Mouse (Mus musculus): ENCODE data around the gene Ncor2.
A peak's percentile ranks its signal among the peaks of the same experiment; 100 is the strongest.

The Ncor2 gene

DNA sequence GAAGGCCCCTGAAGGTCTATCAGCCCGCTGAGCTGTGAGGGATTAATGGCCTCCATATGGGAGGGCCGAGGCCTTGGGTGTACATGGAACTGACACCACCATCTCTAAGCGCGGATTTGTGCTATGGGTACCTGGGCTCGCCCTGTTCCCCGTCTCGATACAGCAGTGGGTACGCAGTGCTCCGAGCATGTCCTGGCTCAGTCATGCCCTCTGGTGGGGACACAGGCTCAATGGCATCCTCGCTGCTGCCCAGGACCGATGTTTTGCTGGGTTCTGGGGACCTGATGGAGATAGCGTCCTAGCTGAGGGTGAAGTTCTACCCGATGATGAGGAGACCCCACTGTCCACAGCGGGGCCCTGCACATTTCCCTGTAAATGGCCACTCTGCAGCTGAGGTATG is 155.0 kb downstream of the Ncor2 start:
- DNase-seq (ENCODE audit: low spot score in 2 of 2) = no peak

DNA sequence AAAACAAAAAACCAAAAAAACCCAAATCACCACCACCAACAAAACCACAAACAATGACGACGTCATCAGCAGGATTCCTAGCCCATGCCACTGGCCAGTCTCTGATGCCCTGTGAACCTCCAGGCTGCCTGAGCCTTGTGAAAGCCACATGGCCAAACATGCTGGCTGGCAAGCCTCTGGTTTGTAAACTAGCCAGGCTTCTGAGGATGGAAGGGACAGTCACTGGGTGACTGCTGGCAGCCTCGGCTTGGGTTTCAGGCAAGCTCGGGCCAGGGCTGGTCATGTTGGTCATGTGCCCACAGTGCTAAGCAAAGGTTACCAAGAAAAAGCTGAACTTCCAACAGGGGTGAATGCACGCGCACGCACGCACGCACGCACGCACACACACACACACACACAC is 157.7 kb downstream of the Ncor2 start:
- DNase-seq (ENCODE audit: low spot score in 2 of 2) = no peak

DNA sequence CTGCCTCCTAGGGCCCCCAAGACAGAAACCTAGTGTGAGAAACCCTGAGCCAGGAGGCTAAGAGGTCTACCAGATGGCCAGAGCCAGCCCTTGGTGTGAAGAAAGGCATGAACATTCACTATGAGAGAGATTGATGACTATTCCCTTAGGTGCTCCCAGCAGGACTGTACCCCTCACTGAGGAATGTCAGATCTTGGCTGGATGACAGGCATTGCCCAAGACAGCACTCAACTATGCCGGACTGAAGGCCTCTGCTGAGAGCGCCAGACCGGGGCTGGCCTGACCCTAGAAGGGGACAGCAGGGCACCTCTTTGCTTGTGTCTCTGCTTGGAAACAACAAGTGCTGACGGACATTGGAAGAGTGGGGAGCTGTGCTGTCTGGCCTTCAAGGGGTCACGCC is 159.9 kb downstream of the Ncor2 start:
- DNase-seq (ENCODE audit: low spot score in 2 of 2) = no peak

DNA sequence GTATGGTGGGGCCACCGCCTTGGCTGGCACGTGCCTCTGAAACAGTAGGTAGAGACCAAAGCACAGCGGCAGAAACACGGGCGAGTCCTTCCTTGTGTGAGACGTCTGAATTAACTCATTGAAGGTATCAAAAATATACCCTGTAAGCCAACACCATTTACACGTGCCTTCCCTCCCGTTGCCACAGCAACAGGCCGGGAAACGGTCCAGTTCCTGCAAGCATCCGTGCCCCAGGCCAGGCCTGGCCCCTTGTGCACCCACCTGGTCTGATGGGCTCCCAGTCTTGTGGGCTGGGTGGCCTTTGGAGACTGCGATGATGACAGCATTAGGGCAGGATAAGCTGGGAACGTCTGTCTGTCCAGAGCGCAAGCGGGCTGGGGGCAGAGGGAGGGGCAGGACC is 161.7 kb downstream of the Ncor2 start:
- DNase-seq (ENCODE audit: low spot score in 2 of 2) = no peak

DNA sequence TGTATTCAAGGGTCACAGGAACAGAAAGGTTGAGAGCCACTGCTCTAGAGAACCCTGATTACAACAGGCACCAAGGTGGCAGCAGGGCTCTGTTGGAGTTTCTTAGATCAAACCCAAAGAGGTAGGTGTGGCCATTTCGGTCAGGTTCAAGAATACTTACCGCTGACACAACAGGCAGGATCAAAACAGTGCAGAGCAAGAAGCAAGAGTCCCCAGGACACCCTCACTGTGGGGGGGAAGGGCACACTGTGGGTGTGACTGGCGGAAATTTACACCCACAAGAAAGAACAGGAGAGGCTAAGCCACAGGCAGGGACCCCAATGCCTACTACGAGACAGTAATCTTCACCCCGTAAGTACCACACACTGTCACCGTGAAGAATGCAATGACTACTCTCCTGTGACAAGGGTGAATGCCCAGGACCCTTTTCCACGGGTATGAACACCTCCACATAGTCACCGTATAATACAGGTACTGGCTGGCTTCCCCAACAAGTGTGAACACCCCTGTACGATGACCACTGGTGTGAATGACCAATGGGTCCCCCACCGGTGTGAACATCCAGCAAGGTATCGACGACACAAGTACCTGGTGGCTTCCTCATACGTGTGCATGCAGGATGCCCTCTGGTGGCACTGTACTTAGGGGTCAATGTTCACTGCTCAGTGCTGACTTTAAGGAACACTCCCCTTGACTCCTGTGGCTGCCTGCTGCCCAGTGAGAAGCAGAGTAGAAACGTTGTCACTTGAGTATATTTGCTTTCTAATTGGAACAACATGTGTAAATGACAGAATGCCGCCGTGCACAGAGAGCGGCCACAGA is 162.4 kb downstream of the Ncor2 start:
- DNase-seq (ENCODE audit: low spot score in 2 of 2) = no peak

DNA sequence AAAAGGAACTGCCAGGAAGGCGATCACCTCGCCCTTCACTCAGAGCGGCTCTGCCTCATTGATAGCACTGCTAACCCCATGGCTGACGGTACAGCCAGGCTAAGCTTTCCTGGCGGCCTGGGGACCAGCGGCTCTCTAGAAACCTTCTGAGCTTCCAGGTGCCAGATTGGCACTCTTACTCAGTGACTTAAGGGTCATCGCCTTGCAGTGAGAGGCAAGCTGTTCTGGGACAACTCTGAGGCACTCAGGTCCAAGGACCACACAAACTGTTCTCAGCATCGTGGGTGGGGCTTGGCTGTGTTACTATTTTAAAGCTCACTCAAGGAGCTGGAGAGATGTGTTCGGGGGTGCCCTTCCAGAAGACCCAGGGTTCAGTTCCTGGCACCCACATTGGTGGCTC is 163.4 kb downstream of the Ncor2 start:
- DNase-seq (ENCODE audit: low spot score in 2 of 2) = no peak

DNA sequence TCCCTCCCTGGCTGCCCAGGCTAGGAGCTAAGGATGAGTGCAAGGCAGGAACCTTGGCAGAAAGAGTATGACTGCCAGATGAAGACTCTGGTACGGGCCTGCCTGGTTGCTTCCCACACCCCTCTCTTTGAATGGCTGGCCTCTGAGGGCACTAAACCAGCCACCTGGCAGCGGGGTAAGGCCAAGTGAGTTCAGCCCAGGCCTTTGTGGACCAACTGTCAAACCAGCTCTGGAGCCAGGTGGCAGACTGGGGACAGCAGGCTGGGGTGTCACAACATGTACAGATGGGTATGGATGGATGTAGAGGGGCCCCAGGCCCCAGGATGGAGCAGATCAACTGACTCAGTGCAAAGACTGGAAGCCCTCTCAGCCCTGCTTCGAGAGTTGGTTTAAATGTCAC is 164.0 kb downstream of the Ncor2 start:
- no peak for DNase-seq (ENCODE audit: low spot score in 2 of 2)

DNA sequence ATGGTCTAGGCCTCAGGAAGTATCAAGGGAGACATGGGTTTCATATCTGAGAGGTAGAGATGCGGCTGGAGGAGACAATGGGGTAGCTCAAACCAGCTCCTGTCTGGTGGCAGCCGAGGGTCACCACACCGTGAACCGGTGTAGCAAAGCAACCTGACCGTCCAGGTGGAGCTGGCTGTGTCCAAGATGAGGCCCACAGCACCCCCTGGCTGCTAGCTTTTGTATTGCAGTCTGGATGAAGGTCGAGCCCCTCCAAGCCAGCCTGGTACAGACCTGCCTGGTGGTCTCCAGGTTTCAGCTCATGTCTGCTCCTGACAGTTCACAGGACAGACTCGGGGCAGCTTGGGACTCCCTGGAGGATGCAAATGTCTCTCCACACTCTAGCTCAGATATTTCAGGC is 164.5 kb downstream of the Ncor2 start:
- peak; percentile 59 to 87 for DNase-seq (ENCODE audit: low spot score in 2 of 2)

DNA sequence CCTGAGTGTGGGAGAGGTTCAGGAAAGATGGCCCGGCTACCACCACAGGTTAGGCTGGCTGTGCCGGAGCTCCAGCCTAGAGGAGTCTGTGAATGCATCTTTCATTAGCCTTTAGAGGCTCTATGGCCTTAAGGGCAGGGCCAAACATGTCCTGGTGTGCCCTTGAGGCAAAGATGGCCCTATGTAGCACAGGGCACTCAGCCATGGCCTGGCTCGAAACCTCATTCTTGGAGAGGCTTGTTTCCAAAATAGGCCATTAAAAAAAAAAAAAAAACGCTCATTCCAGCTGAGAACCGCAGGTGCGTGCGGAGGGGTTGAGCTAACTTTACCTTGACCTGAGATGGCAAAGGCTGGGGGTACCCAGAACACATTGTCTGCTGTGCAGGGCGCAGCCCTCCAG is 167.4 kb downstream of the Ncor2 start:
- no peak for DNase-seq (ENCODE audit: low spot score in 2 of 2)

DNA sequence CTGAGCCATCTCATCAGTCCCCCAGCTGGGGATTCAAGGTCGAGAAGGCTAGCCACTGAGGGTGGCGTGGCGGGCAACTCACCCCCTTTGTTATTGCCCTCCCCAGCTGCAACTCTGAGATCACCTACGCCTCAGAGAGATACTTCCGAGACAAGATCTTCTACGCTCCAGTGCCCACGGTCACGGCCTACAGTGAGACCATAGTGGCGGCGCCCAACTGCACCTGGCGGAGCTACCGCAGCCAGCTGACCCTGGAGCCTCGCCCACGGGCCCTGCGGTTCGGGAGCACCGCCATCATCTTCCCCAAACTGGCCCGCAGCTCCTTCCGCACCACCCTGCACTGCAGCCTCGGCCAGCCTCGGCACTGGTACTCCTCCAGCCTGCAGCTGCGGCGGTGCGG is 167.9 kb downstream of the Ncor2 start:
- DNase-seq (ENCODE audit: low spot score in 2 of 2) = no peak

DNA sequence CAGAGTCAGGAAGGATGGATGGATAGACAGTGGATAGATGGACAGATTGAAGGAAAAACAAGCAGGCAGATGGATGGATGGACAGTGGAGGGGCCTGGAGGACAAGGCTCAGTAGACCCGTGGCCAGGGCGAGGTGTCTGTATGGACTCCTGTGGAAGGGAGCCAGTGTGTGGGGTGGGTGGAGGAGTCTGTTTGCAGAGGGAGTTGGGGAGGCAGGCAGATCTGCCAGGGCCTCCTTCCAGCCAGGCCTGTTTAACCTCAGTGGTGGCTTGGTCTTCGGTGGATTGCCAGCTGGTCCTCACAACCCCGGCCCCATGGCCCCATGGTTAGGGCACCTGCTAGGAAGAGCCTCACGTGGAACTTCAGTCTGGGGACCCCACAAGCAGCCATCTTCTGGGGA is 172.1 kb downstream of the Ncor2 start:
- DNase-seq (ENCODE audit: low spot score in 2 of 2) = no peak

DNA sequence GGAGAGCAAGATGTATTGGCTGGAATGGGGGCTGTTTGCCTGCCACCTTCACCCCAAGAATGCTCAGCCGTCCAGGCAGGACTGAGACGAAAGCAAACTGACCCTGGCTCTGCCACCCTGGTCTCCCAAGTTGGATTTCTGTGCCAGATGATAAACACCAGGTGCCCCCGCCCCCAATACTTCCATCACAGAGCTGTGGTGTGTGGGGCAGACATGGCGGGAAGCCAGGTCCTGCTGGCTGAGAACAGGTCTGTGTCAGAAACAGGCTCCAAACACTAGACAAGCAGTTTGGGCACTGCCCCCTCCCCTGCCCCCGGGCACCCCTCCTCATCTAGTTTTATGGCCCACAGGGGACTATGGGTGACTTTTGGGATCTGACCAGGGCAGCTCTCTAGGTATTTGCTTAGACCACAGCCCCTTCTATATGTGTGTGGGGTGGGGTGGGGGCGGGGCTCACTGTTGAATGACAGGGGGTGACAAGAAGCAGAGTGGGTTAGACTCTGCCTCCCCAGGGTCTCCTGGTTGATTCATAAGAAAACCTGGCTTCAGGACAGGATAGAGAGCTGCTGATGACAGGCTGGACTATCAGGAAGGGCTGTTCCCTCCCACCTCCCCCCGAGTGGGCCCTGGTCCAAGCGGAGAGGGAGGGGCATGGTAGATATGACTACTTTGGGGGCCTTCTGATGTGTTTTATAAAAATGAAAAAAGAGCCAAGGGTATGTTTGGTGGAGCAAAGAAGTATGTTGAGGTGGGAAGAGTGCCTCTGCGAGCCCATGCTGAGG is 173.0 kb downstream of the Ncor2 start:
- DNase-seq (ENCODE audit: low spot score in 2 of 2) = no peak

DNA sequence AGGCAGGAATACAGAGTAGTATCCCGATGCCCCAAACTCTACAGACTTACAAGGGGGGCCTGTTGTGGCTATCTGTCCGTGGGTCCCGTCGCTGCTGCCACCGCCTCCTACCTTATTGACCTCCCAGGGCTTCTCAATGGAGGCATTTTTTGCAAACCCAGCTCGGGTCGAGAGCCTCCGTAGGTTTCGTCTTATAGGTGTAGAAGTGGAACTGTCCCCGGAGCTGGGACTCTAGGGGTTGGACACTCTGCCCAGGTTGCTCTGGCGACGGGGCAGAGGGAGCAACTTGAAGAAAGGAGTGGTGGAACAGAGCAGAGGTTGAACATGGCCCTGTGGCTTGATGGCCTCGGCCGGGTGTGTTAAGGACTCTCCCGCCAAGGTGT is 175.2 kb downstream of the Ncor2 start:
- DNase-seq (ENCODE audit: low spot score in 2 of 2) = no peak

DNA sequence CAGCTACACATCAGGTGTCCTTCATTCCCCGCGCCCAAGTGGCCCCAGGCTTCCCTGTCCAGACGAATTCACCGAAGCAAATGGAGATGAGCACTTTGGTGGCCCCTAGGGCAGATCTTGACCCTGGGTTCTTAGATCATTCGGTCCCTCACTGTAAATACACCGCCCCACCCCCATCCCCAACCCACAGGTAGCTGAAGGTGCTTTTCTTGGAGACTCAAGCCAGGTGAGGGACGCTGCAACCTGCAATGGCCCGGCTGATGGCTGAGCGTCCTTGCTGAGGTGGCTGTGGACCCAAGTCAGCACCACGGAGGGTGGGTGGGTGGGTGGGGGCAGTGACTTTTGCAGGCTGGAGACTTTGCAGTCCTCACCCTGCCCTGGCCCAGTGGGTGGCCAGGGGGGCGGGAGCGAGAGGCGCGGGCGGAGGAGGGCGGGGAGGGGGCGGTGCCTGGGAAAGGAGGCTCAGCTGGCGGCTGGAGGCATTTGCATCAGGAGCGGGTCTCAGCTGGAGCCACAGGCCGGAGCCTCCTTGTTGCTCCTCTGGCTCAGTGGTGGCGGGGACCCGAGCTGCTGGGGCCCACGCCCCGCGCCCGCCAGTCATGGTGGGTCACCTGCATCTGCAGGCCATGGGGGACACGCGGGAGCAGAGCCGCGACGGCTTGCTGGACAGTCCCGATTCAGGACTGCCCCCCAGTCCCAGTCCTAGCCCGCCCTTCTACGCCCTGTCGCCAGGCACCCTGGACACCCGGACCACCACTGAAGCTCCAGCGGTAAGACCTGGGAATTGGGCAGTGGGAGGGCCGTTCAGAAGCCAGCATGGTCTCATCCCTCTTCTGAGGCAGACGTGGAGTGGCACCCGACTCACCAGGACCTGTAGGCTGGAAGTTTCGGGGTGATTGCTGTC is 175.8 kb downstream of the Ncor2 start, which contains the start of gene Rflna:
TSS of gene Rflna (plus strand) at position 253 of the 904 bp plus-strand sequence.
- DNase-seq (ENCODE audit: low spot score in 2 of 2) = no peak

DNA sequence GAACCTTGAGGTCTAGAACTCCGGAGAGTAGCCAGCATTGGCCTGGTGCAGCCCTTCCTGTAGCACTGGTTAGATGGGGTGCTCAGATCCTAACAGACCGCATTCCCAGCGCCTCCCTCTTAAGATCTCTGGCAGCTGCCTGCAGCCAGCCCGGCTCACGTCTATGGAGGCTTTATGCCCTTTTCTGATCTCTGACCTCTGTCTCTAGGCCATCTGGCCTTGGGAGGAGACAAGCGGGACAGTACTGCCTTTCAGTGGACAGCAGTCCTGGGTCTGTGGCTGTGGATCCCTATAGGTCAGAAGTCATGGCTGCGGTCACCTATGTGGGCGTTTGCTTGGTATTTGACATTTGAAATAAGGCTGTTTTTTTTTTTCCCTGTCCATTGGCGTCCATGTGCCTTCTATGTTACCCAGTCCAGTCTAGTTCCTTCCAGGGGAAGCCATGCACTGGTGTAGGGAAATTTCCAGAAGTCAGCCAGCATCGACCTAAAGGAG is 178.2 kb downstream of the Ncor2 start:
- DNase-seq (ENCODE audit: low spot score in 2 of 2) = no peak

DNA sequence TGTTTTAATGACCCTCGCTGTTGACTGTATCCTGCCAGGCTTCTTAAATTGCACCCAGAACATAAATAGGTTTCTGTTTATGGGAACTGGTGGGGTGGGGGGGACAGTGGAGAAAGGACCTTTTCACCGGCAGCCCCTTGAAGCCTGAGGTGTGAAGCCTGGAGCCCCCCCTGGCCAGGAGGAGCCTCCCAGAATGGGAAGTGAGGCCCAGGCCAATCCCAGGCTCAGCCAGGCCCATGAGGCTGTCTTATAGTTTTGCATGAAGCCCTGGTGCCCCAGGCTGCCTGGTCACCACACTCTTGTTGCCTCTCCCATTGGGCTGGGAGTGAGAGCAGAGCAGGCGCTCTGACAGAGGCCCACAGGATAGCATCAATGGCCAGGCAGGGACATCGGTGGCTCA is 181.1 kb downstream of the Ncor2 start:
- DNase-seq (ENCODE audit: low spot score in 2 of 2) = no peak

DNA sequence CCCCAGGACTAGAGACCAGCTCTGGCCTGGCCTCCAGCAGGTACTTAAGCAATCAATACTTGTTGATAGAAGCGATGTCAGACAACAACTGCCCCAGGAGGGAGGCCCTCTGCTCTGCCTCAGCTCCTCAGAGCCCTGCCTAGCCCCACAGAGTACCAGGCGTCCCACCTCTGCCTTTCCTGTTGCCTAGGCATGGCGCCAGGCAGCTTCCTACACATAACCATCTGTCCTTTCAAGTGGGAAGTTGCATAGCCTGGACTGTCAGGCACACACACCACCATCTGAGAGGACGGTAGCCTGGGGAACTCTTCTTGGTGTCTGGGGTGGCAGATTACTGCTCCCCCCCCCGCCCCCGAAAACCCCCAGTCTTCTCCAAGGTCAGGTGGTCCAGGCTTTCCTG is 182.2 kb downstream of the Ncor2 start:
- DNase-seq (ENCODE audit: low spot score in 2 of 2) = no peak

DNA sequence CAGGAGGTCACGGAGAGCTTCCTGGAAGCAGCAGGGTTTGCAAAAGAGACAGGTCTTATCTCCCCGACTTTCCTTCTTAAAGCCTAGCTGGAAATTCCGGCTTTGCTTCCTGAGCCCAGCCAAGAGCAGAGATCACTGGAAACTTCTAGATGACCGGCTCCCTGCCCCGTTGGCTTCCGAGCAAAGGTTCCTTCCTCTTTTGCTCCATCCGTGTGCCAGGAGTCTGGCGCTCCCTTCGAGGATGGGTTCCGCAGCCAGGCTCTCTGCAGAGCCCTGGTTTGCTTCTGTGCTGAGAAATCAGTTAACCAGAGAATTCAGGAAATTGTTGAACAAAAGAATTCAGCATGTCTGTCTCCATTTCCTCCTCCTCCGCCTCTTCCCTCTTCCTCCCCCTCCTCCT is 186.1 kb downstream of the Ncor2 start:
- no peak for DNase-seq (ENCODE audit: low spot score in 2 of 2)

DNA sequence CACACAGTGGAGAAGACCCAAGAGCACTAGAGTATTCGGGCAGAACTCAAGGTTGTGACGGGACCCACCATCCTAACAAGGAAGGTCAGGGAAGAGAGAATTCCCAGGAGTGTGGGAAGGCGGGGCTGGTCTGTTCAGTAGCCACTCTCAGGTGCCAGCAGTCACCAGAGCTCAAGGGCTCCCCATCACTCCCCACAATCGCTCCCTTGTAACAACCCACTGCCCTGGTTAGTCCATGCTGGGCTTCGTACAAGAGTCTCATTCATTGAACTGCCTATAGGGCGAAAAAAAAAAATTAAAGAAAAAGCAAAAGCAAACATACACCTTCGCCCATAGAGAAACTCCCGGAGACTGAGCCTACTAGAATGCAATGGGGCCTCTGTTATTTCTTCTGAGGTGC is 186.7 kb downstream of the Ncor2 start:
- DNase-seq (ENCODE audit: low spot score in 2 of 2) = no peak

DNA sequence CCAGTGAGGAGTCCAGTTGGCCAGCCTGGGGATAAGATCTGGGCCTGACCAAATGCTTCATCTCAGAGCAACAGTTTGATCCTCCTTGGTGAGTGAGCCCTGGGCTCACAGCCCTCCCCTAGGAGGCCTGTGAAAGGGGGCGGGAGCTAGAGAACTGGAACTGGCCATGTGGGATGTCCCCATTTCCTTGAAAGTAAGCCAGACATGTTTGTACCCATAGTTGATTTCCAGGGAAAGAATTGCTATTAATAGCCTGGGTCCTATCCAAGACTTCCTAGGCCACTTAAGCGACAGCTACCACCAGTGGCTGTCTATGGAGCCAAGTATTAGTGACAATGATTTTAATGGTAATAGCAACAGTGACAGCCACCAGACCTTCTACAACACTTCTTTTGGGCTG is 189.3 kb downstream of the Ncor2 start:
- no peak for DNase-seq (ENCODE audit: low spot score in 2 of 2)

DNA sequence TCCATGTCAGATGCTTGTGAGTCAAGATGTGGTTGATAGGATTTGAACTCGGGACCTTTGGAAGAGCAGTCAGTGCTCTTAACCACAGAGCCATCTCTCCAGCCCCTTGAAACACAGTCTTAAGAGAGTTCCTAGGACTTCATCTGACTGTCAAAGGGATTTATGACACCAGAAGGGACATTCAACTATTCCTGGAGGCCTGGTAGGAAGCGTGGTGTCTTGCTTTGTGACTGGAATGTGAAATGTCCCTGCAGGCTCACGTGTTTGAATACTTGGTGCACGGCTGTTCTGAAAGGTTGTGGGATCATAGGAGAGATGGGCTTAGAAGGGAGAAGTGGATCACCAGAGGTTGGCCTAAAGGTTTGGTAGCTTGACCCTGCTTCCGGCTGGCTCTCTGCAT is 192.4 kb downstream of the Ncor2 start:
- no peak for DNase-seq (ENCODE audit: low spot score in 2 of 2)

DNA sequence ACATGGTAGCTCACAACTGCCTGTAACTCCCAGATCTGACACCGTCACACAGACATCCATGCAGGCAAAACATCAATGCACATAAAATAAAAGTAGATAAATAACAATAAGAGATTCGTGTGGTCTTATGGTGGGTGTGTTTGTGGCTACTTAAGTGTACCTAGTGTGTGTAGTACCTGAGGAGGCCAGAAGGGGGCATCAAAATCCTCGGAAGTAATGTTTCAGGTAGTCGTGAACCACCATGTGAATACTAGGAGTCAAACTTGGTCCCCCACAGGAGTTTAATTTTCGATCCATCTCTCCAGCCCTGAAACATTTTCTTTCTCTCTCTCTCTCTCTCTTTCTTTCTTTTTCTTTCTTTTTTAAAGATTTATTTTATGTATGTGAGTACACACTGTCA is 192.8 kb downstream of the Ncor2 start:
- DNase-seq (ENCODE audit: low spot score in 2 of 2) = no peak
